Mouse (Mus musculus) kidney, adult 2 months (tissue): ENCODE measurements at regions not wholly inside any gene's neighbourhood (a gene's known extent, or its start where the extent isn't known, plus 50 kb on each side); places are given as distances from the start of the nearest gene placed in this dataset.

Source experiments
- CTCF ChIP-seq: fragments of 200-500 bp; conservative IDR thresholded peaks from 2 replicates; pipeline ENCODE4 v1.5.1; 2011; ENCODE audit warnings: low read depth, mild to moderate bottlenecking, control low read depth, low read length, moderate library complexity, mixed read lengths; ENCODE audit not compliant: insufficient read depth, insufficient read length
- POLR2A ChIP-seq: fragments of 200-500 bp; IDR thresholded peaks from one replicate; pipeline ENCODE4 v1.6.1; 2011; ENCODE audit warnings: low read depth, low read length, control low read depth

DNA sequence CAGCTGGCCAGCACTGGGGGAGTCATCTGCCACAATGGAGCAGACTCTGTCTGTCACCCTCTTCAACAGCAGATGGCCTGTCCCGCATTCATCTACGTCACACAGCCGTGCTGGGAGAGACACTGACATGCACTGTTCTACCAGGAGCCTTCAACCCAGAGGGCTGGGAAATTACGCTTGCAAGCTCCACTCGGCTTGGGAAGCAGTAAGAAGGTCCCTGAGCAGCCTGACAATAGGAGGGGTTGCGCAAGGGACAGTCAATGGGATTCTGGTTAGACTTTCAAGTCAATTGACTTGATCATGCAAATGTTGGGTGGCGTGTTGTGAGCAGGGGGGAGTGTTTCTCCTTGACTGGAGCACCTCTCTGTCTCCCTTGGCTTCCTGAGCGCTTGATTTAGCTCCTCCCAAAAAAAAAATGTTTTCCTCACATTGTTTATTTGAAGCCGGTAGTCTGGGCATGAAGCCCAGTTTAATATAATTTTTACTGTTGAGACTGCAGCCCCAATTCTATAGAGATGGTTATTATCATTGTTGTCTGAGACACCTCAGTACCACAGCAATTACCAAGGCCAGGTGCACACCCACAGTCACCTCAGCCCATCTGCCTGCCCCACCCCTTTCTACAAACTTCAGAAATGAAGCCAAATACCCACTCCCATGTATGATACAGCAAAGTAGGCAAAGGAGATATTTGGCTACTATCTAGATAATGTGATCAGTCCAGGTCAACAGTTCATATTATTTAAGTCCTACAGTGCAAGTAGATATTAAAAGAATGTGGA, 99.9 kb upstream of the Klf3 start:
- TF ChIP-seq CTCF (no peak), POLR2A (no peak)
